Mouse (Mus musculus): ENCODE results near the gene Gm7173.

Gm7173 gene

GRCm38 (mm10) chrX:79516977-79517645 lies at the start of gene Gm7173:
Gene Gm7173, minus strand, starts transcription at chrX:79517285.
- DNase-seq (ENCODE audit: low spot score), result no peak

DNA sequence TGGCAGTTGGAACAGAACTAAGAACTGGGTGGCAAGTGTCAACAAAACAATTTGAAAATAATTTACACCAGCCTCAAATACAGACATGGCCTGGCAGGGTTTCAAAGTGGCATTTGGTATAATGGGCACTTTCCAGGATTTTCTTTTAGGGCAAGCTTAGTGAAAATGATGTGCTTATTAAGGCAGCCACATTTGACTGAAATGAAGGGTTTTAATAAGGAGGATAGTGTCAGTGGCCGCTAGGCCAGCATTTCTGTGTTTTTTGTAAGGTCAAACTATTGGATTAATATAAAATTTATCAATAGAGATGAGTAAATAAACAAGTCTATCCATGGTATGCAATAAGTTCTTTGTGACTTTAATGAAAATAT lies 546 bp upstream of the Gm7173 start:
- DNase-seq (ENCODE audit: low spot score), result no peak

- no peak for DNase-seq (ENCODE audit: low spot score)
Measured at GRCm38 (mm10) chrX:79316790-79317189, 200.3 kb downstream of the Gm7173 start.
